Mouse (Mus musculus): ENCODE measurements around the gene Rccd1. TPM values are rescaled to one million over a fixed set of nuclear protein-coding genes. Genes with fewer than 3 reads are reported as not detected.

The Rccd1 gene
- polyA plus RNA-seq, 1 experiment from 2014 or later, result 3.4 TPM

GRCm38 (mm10) chr7:80370649-80371040 lies 46.4 kb upstream of the Rccd1 start:
- no peak for TF ChIP-seq EP300 (IDR thresholded peaks at IDR 0.05)
- TF ChIP-seq CTCF (IDR thresholded peaks at IDR 0.05), result no peak; the same call in 1 of the 2 replicates
- ATAC-seq, result peak; percentile 64
- Histone ChIP-seq H3K27ac (ENCODE audit: low read length) (peak overlapping the region; percentile 87), H3K9me3 (ENCODE audit: low read length) (no peaks in the 10 kb centered on the region), H3K4me3 (ENCODE audit: low read depth, low read length) (peak overlapping the region; percentile 92), H3K4me2 (replicated peaks; ENCODE audit: low read depth, low read length) (peak overlapping the region; percentile 91), H3K27me3 (replicated peaks; ENCODE audit: insufficient read depth, low read length) (no peaks in the 10 kb centered on the region), H3K9ac (replicated peaks; ENCODE audit: low read depth) (peak overlapping the region; percentile 64), H3K4me1 (ENCODE audit: insufficient read depth, low read depth, low read length) (peaks cover 8% of the 10 kb centered on the region), H3K36me3 (ENCODE audit: insufficient read depth, low read length) (0 out of 2 replicates have a peak, but pooled peaks cover 4% of the 10 kb centered on the region)
- under 1% methylated on average over 22 of the region's 31 CpGs for WGBS
- DNase-seq (ENCODE audit: low spot score), result peak; percentile 86

GRCm38 (mm10) chr7:80369967-80370431 lies 45.7 kb upstream of the Rccd1 start:
- DNase-seq (ENCODE audit: low spot score), result peak; percentile 83
- ATAC-seq, result peak; percentile 47
- 24% methylated on average over 4 of the region's 4 CpGs for WGBS
- 0 out of 2 replicates have a peak overlapping the region, but pooled peaks have one; percentile 64 for H3K9ac ChIP-seq (replicated peaks; ENCODE audit: low read depth)
- peak overlapping the region; percentile 91 for H3K4me2 ChIP-seq (replicated peaks; ENCODE audit: low read depth, low read length)
- H3K9me3 ChIP-seq (ENCODE audit: low read length), result no peaks in the 10 kb centered on the region
- H3K27me3 ChIP-seq (replicated peaks; ENCODE audit: insufficient read depth, low read length), result no peaks in the 10 kb centered on the region
- 0 out of 2 replicates have a peak, but pooled peaks cover 4% of the 10 kb centered on the region for H3K36me3 ChIP-seq (ENCODE audit: insufficient read depth, low read length)
- H3K27ac ChIP-seq (ENCODE audit: low read length), result peak overlapping the region; percentile 87
- TF ChIP-seq EP300 (IDR thresholded peaks at IDR 0.05) (no peak; the same call in 1 of the 2 replicates), CTCF (IDR thresholded peaks at IDR 0.05) (no peak)
- peak overlapping the region; percentile 92 for H3K4me3 ChIP-seq (ENCODE audit: low read depth, low read length)
- H3K4me1 ChIP-seq (ENCODE audit: insufficient read depth, low read depth, low read length), result peaks cover 8% of the 10 kb centered on the region

- H3K9me3 ChIP-seq (ENCODE audit: low read length), result no peaks in the 10 kb centered on the region
- WGBS, result 49% methylated on average over 5 of the region's 5 CpGs
- H3K27me3 ChIP-seq (replicated peaks; ENCODE audit: insufficient read depth, low read length), result no peaks in the 10 kb centered on the region
- ATAC-seq (no peak), DNase-seq (ENCODE audit: low spot score) (no peak)
- H3K9ac ChIP-seq (replicated peaks; ENCODE audit: low read depth), result no peak overlapping the region
- H3K27ac ChIP-seq (ENCODE audit: low read length), result peak overlapping the region; percentile 87
- H3K4me2 ChIP-seq (replicated peaks; ENCODE audit: low read depth, low read length), result peak overlapping the region; percentile 91
- TF ChIP-seq CTCF (IDR thresholded peaks at IDR 0.05), result no peak
- TF ChIP-seq EP300 (IDR thresholded peaks at IDR 0.05), result no peak
- 0 out of 2 replicates have a peak, but pooled peaks cover 4% of the 10 kb centered on the region for H3K36me3 ChIP-seq (ENCODE audit: insufficient read depth, low read length)
- peaks cover 8% of the 10 kb centered on the region for H3K4me1 ChIP-seq (ENCODE audit: insufficient read depth, low read depth, low read length)
- H3K4me3 ChIP-seq (ENCODE audit: low read depth, low read length), result no peak overlapping the region
These were observed 45.2 kb upstream of the Rccd1 start for GRCm38 (mm10) chr7:80369461-80369860.

GRCm38 (mm10) chr7:80368635-80369421 lies 44.6 kb upstream of the Rccd1 start:
- Histone ChIP-seq H3K4me3 (ENCODE audit: low read depth, low read length) (no peak overlapping the region), H3K36me3 (ENCODE audit: insufficient read depth, low read length) (peaks cover 10% of the 10 kb centered on the region; the same call in 1 of the 2 replicates), H3K27ac (ENCODE audit: low read length) (peak overlapping the region; percentile 33; the same call in 1 of the 2 replicates), H3K27me3 (replicated peaks; ENCODE audit: insufficient read depth, low read length) (no peaks in the 10 kb centered on the region), H3K9ac (replicated peaks; ENCODE audit: low read depth) (no peak overlapping the region), H3K4me2 (replicated peaks; ENCODE audit: low read depth, low read length) (no peak overlapping the region), H3K4me1 (ENCODE audit: insufficient read depth, low read depth, low read length) (peaks cover 8% of the 10 kb centered on the region), H3K9me3 (ENCODE audit: low read length) (no peaks in the 10 kb centered on the region)
- ATAC-seq, result peak; percentile 8; the same call in 1 of the 2 replicates
- DNase-seq (ENCODE audit: low spot score), result peak; percentile 69
- TF ChIP-seq CTCF (IDR thresholded peaks at IDR 0.05) (no peak), EP300 (IDR thresholded peaks at IDR 0.05) (no peak)
- WGBS, result 52% methylated on average over 20 of the region's 20 CpGs

GRCm38 (mm10) chr7:80368009-80368408 lies 43.8 kb upstream of the Rccd1 start:
- ATAC-seq, result no peak
- Histone ChIP-seq H3K4me2 (replicated peaks; ENCODE audit: low read depth, low read length) (no peak overlapping the region), H3K9ac (replicated peaks; ENCODE audit: low read depth) (no peak overlapping the region), H3K27ac (ENCODE audit: low read length) (no peak overlapping the region), H3K4me1 (ENCODE audit: insufficient read depth, low read depth, low read length) (peaks cover 8% of the 10 kb centered on the region), H3K36me3 (ENCODE audit: insufficient read depth, low read length) (peaks cover 17% of the 10 kb centered on the region; the same call in 1 of the 2 replicates), H3K4me3 (ENCODE audit: low read depth, low read length) (no peak overlapping the region), H3K9me3 (ENCODE audit: low read length) (no peaks in the 10 kb centered on the region), H3K27me3 (replicated peaks; ENCODE audit: insufficient read depth, low read length) (no peaks in the 10 kb centered on the region)
- no peak for DNase-seq (ENCODE audit: low spot score)
- TF ChIP-seq EP300 (IDR thresholded peaks at IDR 0.05), result no peak
- TF ChIP-seq CTCF (IDR thresholded peaks at IDR 0.05), result no peak
- WGBS, result 86% methylated on average over 9 of the region's 9 CpGs

GRCm38 (mm10) chr7:80367232-80367631 lies 43.0 kb upstream of the Rccd1 start:
- Histone ChIP-seq H3K27ac (ENCODE audit: low read length) (no peak overlapping the region), H3K36me3 (ENCODE audit: insufficient read depth, low read length) (peaks cover 22% of the 10 kb centered on the region)
- 97% methylated on average over 7 of the region's 7 CpGs for WGBS

More at GRCm38 (mm10) chr7:80367232-80367631, 43.0 kb upstream of the Rccd1 start:
- no peak for DNase-seq (ENCODE audit: low spot score)
- H3K9me3 ChIP-seq (ENCODE audit: low read length), result no peaks in the 10 kb centered on the region
- no peak overlapping the region for H3K4me2 ChIP-seq (replicated peaks; ENCODE audit: low read depth, low read length)
- peaks cover 8% of the 10 kb centered on the region for H3K4me1 ChIP-seq (ENCODE audit: insufficient read depth, low read depth, low read length)
- no peak overlapping the region for H3K4me3 ChIP-seq (ENCODE audit: low read depth, low read length)
- no peak for ATAC-seq
- H3K27me3 ChIP-seq (replicated peaks; ENCODE audit: insufficient read depth, low read length), result no peaks in the 10 kb centered on the region
- no peak for TF ChIP-seq EP300 (IDR thresholded peaks at IDR 0.05)
- TF ChIP-seq CTCF (IDR thresholded peaks at IDR 0.05), result no peak
- no peak overlapping the region for H3K9ac ChIP-seq (replicated peaks; ENCODE audit: low read depth)

All from lung, postnatal 0 days (tissue).